Mouse (Mus musculus) layer of hippocampus, adult 8-10 months (tissue): ENCODE measurements at regions not wholly inside any gene's neighbourhood (a gene's known extent, or its start where the extent isn't known, plus 50 kb on each side); places are given as distances from the start of the nearest gene placed in this dataset.

ENCODE experiments used
- DNase-seq, 2 experiments: peaks; one replicate each; pipeline ENCODE4 v3.0.0; 2022; ENCODE audit warnings: low spot score in 2 of 2

GRCm38 (mm10) chr3:106879994-106880393 lies 53.9 kb upstream of the Olfr266 start:
- no peak for DNase-seq

- peak; percentile 10 for DNase-seq
Measured at GRCm38 (mm10) chr3:106903198-106903597, 77.1 kb upstream of the Olfr266 start.

- no peak for DNase-seq
Measured at GRCm38 (mm10) chr3:106906668-106907067, 80.6 kb upstream of the Olfr266 start.

- DNase-seq: no peak
Measured at GRCm38 (mm10) chr3:106936067-106936466, 99.9 kb upstream of the Kcna3 start.

- DNase-seq: peak; percentile 15 to 23
Measured at GRCm38 (mm10) chr3:106940095-106940494, 95.9 kb upstream of the Kcna3 start.

- no peak for DNase-seq
Measured at GRCm38 (mm10) chr3:106955555-106956446, 80.2 kb upstream of the Kcna3 start.

GRCm38 (mm10) chr3:106957162-106957895 lies 78.6 kb upstream of the Kcna3 start:
- no peak for DNase-seq

- DNase-seq: no peak
Measured at GRCm38 (mm10) chr3:106958194-106958593, 77.8 kb upstream of the Kcna3 start.

GRCm38 (mm10) chr3:106960596-106960995 lies 75.4 kb upstream of the Kcna3 start:
- DNase-seq: no peak

- no peak for DNase-seq
Measured at GRCm38 (mm10) chr3:106962466-106962865, 73.5 kb upstream of the Kcna3 start.

- DNase-seq: no peak
Measured at GRCm38 (mm10) chr3:106966198-106966597, 69.8 kb upstream of the Kcna3 start.

GRCm38 (mm10) chr3:106967479-106967878 lies 68.5 kb upstream of the Kcna3 start:
- no peak for DNase-seq

GRCm38 (mm10) chr3:106974114-106974789 lies 61.7 kb upstream of the Kcna3 start:
- no peak for DNase-seq

- peak in 1 of 2 experiments; percentile 17 for DNase-seq
Measured at GRCm38 (mm10) chr3:106978728-106979127, 57.2 kb upstream of the Kcna3 start.

- DNase-seq: no peak
Measured at GRCm38 (mm10) chr3:106980914-106981313, 55.1 kb upstream of the Kcna3 start.

- no peak for DNase-seq
Measured at GRCm38 (mm10) chr3:106981323-106981722, 54.6 kb upstream of the Kcna3 start.

- no peak for DNase-seq
Measured at GRCm38 (mm10) chr3:106984231-106984630, 51.7 kb upstream of the Kcna3 start.
